Mouse (Mus musculus) heart, adult 2 months (tissue): Measurements from ENCODE around the gene Dock11. TPM values are rescaled to one million over a fixed set of nuclear protein-coding genes. Genes with fewer than 3 reads are reported as not detected.

Experiments
- DNase-seq, 2 experiments: peaks; one replicate each; pipeline ENCODE4 v3.0.0; 2021
- H3K27ac ChIP-seq: fragments of 200-600 bp; 2 replicates; pipeline ENCODE4 v1.8.1; 2022
- H3K27me3 ChIP-seq: fragments of 200-500 bp; 2 replicates; pipeline ENCODE4 v1.6.1; 2012; ENCODE audit warnings: mild to moderate bottlenecking, low read length, inconsistent platforms, mixed read lengths; ENCODE audit not compliant: control insufficient read depth, insufficient read depth
- H3K36me3 ChIP-seq: fragments of 200-500 bp; 2 replicates; pipeline ENCODE4 v1.6.1; 2012; ENCODE audit warnings: low read length, inconsistent platforms; ENCODE audit not compliant: control insufficient read depth, insufficient read depth
- H3K4me1 ChIP-seq: fragments of 200-500 bp; 2 replicates; pipeline ENCODE4 v1.6.1; 2011; ENCODE audit warnings: low read length; ENCODE audit not compliant: control insufficient read depth, insufficient read depth
- H3K4me3 ChIP-seq: fragments of 200-600 bp; 2 replicates; pipeline ENCODE4 v1.8.1; 2022
- H3K79me2 ChIP-seq: fragments of 200-500 bp; replicated peaks from 2 replicates; pipeline ENCODE4 v1.6.1; 2012; ENCODE audit warnings: mild to moderate bottlenecking, inconsistent platforms, low read length, moderate library complexity, mixed read lengths; ENCODE audit not compliant: control insufficient read depth, insufficient read depth
- H3K9ac ChIP-seq: fragments of 200-500 bp; 2 replicates; pipeline ENCODE4 v1.6.1; 2012; ENCODE audit warnings: low read depth, mild to moderate bottlenecking, control low read depth, inconsistent platforms, low read length, mixed read lengths
- CTCF ChIP-seq: fragments of 200-600 bp; IDR thresholded peaks from 2 replicates; pipeline ENCODE4 v1.8.1; 2022; ENCODE audit warnings: antibody characterized with exemption, mild to moderate bottlenecking, moderate library complexity
- EP300 ChIP-seq: fragments of 200-500 bp; IDR thresholded peaks from 2 replicates; pipeline ENCODE4 v1.6.1; 2011; ENCODE audit warnings: low read depth, low read length, control low read depth; ENCODE audit not compliant: insufficient read depth
- POLR2A ChIP-seq: fragments of 200-500 bp; IDR thresholded peaks from 2 replicates; pipeline ENCODE4 v1.6.1; 2011; ENCODE audit warnings: mild to moderate bottlenecking, low read depth, low read length, control low read depth; ENCODE audit not compliant: insufficient read depth
- WGBS: fragments of 180-500 bp; shearing (Covaris S2); methylation state at CpG from one replicate; pipeline ENCODE4 v1.1.7; 2018; 5-methylcytosine and 5-hydroxymethylcytosine counted together
- intact Hi-C: fragments of 180-260 bp; cut with DNase I; formaldehyde crosslinking; loops from one replicate; pipeline ENCODE4 v1.15.1; 2025
- polyA plus RNA-seq: library from polyadenylated mRNA; depleted of rRNA; stranded (reverse); fragments of >200 nt; gene quantifications from 2 replicates; pipeline ENCODE4 v1.2.3, GENCODE M21; 2012
- total RNA-seq, 2 experiments: library from RNA; stranded (reverse); gene quantifications; 2 replicates each; pipeline ENCODE4 v1.2.3; 2021

Gene Dock11
- total and polyA plus RNA-seq, 3 experiments, result 0.90 to 4.6 (median 3.7) TPM

GRCm38 (mm10) chrX:35932952-35933351, 44.3 kb downstream of the Dock11 start:
- no peak for DNase-seq
- Histone ChIP-seq H3K4me3 (no peak overlapping the region), H3K79me2 (no peaks in the 10 kb centered on the region), H3K9ac (no peak overlapping the region), H3K27me3 (no peaks in the 10 kb centered on the region), H3K4me1 (no peaks in the 10 kb centered on the region; the same call in 1 of the 2 replicates), H3K27ac (no peak overlapping the region), H3K36me3 (no peaks in the 10 kb centered on the region)
- intact Hi-C loops, result no loop called here
- TF ChIP-seq CTCF (no peak), EP300 (no peak), POLR2A (no peak)

GRCm38 (mm10) chrX:35938112-35938511, 49.5 kb downstream of the Dock11 start:
- Histone ChIP-seq H3K9ac (no peak overlapping the region), H3K4me3 (no peak overlapping the region), H3K27ac (no peak overlapping the region), H3K36me3 (no peaks in the 10 kb centered on the region), H3K79me2 (no peaks in the 10 kb centered on the region), H3K4me1 (no peaks in the 10 kb centered on the region), H3K27me3 (no peaks in the 10 kb centered on the region)
- intact Hi-C loops, result no loop called here
- TF ChIP-seq POLR2A, result no peak
- TF ChIP-seq EP300, result no peak
- no peak for TF ChIP-seq CTCF
- 67% methylated on average over 5 of the region's 5 CpGs for WGBS
- DNase-seq, result no peak

GRCm38 (mm10) chrX:35946394-35946793, 57.8 kb downstream of the Dock11 start:
- intact Hi-C loops, result no loop called here
- no peaks in the 10 kb centered on the region for H3K36me3 ChIP-seq
- no peak overlapping the region for H3K9ac ChIP-seq
- H3K4me3 ChIP-seq, result no peak overlapping the region
- H3K79me2 ChIP-seq, result no peaks in the 10 kb centered on the region
- H3K4me1 ChIP-seq, result no peaks in the 10 kb centered on the region
- no peaks in the 10 kb centered on the region for H3K27me3 ChIP-seq
- 47% methylated on average over 1 of the region's 1 CpGs for WGBS
- TF ChIP-seq POLR2A (no peak), CTCF (no peak), EP300 (no peak)
- DNase-seq, result no peak
- no peak overlapping the region for H3K27ac ChIP-seq

GRCm38 (mm10) chrX:35950135-35950534, 61.5 kb downstream of the Dock11 start:
- no peak for DNase-seq
- no peak overlapping the region for H3K27ac ChIP-seq
- no peaks in the 10 kb centered on the region for H3K79me2 ChIP-seq
- H3K27me3 ChIP-seq, result no peaks in the 10 kb centered on the region
- no peaks in the 10 kb centered on the region; the same call in 1 of the 2 replicates for H3K4me1 ChIP-seq
- no peak overlapping the region for H3K4me3 ChIP-seq
- 81% methylated on average over 4 of the region's 4 CpGs for WGBS
- intact Hi-C loops, result no loop called here
- H3K36me3 ChIP-seq, result no peaks in the 10 kb centered on the region
- TF ChIP-seq CTCF, result no peak
- no peak for TF ChIP-seq EP300
- no peak for TF ChIP-seq POLR2A
- H3K9ac ChIP-seq, result no peak overlapping the region

- H3K4me3 ChIP-seq, result no peak overlapping the region
- DNase-seq, result no peak
Measured at GRCm38 (mm10) chrX:35951945-35952344, 63.3 kb downstream of the Dock11 start.

GRCm38 (mm10) chrX:35952521-35953095, 64.0 kb downstream of the Dock11 start:
- 61% methylated on average over 4 of the region's 4 CpGs for WGBS
- DNase-seq, result no peak
- Histone ChIP-seq H3K27ac (no peak overlapping the region), H3K4me3 (no peak overlapping the region), H3K36me3 (no peaks in the 10 kb centered on the region), H3K79me2 (no peaks in the 10 kb centered on the region), H3K27me3 (no peaks in the 10 kb centered on the region), H3K4me1 (no peaks in the 10 kb centered on the region; the same call in 1 of the 2 replicates), H3K9ac (no peak overlapping the region)
- intact Hi-C loops, result no loop called here
- TF ChIP-seq EP300 (no peak), CTCF (no peak), POLR2A (no peak)

More at GRCm38 (mm10) chrX:35951945-35952344, 63.3 kb downstream of the Dock11 start:
- Histone ChIP-seq H3K4me1 (no peaks in the 10 kb centered on the region; the same call in 1 of the 2 replicates), H3K79me2 (no peaks in the 10 kb centered on the region), H3K27ac (no peak overlapping the region), H3K36me3 (no peaks in the 10 kb centered on the region), H3K9ac (no peak overlapping the region), H3K27me3 (no peaks in the 10 kb centered on the region)
- TF ChIP-seq EP300, result no peak
- no peak for TF ChIP-seq CTCF
- TF ChIP-seq POLR2A, result no peak
- intact Hi-C loops, result no loop called here
- WGBS, result 52% methylated on average over 3 of the region's 3 CpGs
